Mouse (Mus musculus) urinary bladder, postnatal 25 days (tissue): ENCODE measurements at regions not wholly inside any gene's neighbourhood (a gene's known extent, or its start where the extent isn't known, plus 50 kb on each side); places are given as distances from the start of the nearest gene placed in this dataset.

Experiments
- DNase-seq: peaks from one replicate; pipeline ENCODE4 v3.0.0; 2022; ENCODE audit warnings: low spot score

DNA sequence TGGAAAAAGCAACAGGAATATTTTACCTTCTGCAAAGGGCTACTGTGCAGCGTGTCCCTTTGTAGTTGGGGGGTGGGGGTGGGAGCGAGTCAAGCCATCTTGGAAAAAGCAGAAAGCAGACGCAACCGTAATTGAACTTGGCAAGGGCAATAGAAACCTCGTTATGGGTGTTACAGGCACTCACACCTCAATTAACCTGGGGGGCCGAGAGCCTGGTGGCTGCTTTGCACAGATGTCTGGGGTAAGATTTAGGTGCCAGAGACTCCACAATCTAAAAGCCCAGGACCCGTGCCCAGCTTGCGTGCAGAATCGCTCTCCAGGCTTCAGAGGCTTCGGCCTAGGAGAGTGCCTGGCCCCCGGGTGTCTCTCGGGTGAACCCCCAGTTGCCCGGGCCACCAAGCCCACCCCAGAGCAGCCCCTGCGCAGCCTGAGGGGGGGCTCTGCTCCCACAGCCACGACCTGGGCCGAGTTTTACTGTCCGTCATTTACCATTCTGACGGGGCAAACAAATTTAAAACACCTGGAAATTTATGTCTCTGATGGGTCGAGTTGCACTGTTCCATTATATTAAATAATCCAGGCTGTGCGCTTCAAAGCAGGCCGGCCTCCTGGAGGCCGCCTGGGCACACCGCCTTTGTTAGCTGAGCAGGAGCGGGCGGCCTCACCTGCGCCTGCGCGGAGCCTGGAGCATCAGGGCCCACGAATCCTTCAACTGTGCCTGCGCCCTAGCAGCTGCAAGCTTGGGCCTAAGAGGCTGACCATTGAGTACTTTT lies 212.4 kb downstream of the Srbd1 start:
- DNase-seq: no peak

DNA sequence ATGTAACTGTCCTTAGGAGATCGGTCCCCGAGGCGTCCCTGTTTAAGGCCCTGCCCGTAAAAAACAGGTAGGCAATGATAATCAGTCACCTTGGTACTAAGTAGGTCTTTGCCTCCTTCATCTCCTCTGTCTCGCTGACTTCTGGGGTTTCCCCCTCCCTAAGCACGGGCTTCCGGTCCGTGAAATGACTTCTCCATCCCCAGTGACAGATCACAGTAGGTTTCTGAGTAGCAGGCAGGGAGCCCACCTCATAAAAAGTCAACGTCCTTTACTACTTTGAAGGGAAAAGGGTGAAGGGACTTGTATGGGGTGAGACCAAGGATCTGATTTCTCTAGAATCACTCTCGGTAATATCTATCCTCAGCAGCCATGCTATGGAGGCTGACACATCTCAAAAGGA lies 213.0 kb downstream of the Srbd1 start:
- no peak for DNase-seq

DNA sequence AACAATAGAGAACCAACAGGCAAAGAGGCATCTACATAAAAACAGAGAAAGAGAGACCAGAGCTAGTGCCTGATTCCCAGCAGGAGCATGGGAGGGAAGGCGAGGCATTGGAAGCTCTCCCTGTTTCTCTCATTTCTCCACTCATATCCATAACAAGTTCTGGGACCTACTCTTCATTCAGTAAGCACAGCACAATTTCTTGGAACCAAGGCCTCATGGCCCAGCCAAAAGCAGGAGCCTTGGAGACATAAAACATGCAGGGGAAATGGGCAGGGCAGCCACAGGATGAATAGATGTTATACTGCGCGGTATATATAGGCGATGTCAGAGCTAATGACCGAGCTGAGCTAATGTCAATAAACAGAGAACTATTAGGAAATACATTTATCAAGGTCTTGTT lies 214.2 kb downstream of the Srbd1 start:
- DNase-seq: no peak

DNA sequence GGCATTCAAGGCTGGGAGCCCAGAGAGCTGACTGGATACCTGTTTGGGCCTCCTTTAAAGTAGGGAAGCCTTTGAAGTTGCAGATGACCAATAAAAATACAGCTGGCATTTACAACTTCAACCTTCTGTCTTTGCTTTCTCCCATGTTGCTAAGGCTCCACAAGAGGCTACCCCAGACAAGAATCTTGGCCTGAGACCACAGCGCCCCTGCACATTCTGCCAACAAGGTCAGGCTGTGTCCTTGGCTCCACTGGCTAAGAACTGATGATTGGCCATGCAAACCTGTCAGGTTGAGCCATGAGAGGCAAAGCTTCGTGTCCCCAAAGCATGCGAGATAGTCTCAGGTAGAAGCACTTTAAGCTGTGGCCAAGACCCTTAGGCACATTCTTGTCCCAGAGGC lies 214.6 kb downstream of the Srbd1 start:
- DNase-seq: no peak

DNA sequence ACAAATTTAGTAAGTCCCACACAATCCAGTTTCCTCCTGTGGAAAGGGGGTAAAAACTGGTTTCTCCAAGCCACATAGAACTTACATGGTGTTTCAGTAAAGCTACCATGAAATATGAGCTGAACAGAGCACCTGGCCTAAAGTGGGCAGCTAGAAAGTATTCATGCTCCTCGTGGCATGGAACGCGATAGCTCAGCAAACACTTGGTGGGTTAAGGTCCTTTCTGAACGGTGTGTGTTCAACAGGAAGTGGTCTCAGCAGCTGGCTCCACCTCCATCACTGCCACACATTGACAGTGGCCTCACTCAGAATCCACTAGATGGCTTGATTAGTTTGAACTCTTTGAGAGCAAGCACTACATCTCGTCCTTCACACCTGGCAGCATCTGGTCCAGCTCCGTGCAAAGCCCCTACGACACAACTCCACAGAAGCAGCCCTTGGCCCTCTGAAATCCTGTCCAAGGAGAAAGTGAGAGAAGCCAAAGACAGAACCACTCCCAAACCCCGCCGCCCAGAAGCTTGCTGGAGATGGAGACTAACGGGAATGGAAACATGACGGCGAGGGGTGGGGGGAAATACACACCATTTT lies 215.2 kb downstream of the Srbd1 start:
- DNase-seq: no peak

DNA sequence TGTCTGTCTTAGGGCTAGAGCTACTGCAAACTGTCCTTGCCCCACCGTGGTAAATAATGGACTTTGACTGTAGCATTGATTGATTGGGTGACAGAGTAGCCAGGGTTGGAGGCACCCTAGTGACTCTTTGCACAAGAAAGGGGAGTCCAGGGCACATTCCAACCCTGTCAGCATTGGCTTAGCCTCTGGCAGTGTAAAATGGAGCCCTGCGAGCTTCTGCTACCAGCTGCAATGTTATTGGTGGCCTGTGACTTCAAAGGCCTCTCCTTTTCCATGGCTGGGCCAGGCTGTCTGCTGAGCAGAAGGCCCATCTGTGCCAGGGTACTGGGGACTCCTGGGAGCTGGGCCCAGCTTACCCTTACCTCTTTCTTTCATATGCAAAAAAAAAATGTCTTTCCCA lies 216.4 kb downstream of the Srbd1 start:
- DNase-seq: no peak

DNA sequence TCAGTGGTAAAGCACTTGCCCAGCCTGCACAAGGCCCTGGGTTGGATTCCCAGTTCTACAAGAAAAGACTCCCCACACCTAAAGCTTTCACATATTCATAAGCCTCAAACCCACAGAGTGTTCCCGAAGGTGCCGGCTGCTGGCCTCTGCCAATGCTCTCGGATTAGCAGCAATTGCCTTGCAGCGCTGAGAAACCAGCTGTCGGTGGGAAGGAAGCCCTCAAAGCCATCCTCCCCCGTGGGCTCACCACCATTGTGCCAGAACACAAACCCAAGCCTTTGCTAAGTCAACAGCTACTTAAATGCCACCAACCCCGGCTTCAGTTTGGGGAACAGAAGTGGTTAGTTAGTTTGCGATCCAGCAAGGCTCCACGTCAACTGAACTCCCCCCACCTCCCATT lies 217.7 kb downstream of the Srbd1 start:
- no peak for DNase-seq

DNA sequence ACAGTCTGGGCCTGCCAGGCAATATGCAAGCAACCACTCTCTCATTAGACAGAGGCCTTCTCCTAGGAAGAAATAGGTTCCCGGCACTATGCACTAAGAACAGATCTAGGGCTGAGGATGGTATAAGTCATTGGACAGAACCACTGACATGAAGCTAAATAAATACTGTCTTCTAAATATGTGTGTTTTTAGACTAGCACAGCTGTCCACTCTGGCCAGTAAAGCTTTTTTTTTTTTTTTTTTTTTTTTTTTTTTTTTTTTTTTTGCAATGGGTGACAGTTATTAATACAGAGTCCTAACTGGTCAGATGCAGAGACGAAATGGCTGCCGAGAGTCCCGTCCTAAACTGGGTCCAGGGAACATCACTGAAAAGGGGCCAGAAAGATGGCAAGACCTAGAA lies 218.9 kb downstream of the Srbd1 start:
- DNase-seq: no peak

DNA sequence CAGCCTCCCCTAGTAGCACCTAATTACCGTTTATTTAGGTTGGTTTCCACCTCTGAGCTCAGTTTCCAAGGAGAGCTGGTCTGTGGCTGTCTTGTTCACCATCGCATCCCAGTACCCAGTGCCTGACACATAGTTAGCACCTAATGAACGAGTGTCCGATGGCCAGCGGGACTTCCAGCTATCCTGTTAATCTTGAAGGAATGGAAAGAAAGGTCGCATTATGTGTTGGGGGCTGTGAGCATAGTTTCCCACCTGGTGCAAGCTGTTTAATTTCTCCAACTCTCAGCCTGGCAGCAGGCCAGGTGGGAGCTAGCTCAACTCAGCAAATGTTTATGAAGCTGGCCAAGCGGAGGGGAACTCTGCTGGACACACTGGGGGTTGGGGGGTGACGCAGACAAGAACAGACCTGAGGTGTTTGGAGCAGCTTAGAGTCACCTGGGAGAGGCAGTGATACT lies 223.7 kb downstream of the Srbd1 start:
- DNase-seq: no peak

DNA sequence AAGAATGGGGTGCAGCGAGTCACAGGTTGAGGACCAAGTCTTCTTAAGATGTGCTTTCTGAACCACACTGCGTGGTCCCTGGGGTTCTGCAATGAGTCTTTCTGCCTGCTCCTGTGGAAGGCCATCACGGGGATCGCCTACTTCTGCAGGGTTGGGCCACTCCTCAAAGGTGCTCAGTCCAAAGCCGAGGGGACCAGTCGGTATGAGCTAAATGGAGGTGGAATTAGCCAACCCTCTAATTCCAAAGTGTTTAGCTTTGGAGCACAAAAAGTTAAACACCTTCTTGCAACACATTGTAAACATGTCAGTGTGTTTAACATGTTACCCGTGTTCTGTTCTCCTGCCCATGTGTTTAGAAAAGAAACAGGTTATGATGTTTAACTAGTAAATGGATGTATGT lies 225.1 kb downstream of the Srbd1 start:
- DNase-seq: no peak

DNA sequence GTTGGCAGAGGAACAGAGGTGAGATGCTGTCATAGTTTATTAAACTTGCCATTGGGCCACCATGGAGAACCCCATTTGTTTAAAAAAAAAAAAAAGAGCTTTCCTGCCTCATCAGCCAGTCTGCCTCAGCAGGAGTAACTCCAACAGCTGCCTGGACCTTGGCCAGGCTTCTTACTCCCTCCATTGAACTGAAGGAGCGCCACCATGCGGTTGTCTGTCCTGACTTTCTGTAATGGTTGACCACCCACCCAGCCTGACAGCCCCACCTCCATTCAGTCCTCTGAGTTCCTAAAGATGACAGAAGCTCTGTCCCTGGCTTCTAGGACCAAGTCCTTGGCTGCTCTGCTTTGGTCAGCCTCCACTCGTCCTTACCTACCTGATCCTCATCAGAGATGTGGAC lies 227.8 kb upstream of the Six2 start:
- no peak for DNase-seq

DNA sequence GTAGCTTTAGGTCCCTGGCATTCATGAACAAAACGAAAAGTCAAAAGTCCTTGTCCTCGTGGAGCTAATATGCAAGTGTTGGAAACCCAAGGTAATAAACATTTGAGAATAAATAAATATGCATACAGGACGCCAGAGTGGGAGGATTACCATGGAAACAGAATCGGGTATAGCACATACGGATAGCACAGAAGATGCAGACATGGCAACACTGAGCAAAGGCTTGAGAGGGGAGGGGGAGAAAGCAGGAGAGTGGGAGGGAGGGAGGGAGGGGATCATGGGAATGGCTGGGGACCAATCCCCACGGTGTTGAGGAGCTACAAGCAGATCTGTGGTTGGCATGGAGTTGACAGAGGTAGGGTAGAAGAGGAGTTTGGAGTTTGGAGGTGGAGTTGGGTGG lies 226.0 kb upstream of the Six2 start:
- no peak for DNase-seq

DNA sequence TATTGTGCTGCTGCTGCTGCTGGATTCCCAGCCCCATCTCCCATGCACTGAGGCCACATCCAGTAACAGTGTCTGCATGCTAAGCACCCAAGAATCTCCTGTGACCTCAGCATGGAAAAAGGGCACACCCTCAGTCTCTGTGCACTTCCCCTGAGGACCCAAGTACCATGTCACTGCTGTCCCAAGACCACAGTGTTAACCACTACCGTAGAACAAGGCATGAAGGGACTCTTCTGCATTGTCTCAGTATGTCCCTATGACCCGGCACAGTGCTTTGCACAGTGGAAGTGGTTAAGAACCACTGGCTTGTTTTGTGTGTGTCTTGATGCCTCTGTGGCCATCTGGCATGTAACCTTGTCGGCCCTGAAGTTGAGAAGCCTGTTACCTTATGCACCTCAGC lies 220.6 kb upstream of the Six2 start:
- no peak for DNase-seq

DNA sequence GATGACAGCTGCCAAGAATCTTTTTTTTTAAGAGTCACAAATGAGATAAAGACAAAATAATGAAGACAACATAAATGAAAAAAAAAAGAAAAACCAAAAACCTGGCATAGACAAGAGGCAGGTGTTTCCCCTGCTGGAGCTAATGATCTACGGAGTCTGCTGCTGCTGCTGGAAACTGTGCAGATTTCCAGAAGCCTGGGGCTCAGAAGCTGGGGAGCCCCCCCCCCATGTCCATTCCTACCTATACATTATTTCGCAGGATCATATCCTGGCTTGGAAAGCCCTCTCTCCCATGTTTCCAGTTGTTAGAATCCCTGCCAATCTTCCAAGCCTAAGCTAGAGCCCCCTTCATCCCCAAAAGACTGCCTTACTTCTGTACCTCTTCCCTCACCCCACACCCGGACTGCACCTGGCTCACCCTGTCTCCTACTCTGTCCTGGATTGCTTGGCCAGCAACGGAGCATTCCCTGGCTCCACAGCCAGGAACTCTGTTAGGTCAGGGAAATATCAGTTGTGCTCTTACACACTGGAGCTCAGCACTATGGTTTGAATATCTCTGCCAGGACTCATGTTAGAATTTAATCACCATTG lies 218.6 kb upstream of the Six2 start:
- DNase-seq: no peak

DNA sequence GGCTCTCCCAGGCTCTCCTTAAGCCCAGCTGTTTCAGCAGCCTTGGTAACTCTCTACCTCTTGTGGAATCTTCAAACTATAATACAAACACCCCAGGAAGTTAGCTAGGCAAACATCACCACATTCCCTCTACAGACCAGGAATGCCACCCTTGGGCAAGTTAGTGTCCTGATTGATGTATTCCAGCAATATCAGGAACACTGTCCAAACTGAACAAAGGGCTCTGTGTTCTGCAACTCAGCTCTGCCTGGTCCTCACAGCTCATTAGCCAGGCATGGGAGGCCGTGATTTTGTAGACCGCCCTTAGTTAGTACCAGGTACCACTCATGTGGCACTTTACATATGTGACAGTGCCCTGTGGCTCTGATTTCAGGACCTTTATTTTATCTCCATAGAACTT lies 214.5 kb upstream of the Six2 start:
- no peak for DNase-seq

DNA sequence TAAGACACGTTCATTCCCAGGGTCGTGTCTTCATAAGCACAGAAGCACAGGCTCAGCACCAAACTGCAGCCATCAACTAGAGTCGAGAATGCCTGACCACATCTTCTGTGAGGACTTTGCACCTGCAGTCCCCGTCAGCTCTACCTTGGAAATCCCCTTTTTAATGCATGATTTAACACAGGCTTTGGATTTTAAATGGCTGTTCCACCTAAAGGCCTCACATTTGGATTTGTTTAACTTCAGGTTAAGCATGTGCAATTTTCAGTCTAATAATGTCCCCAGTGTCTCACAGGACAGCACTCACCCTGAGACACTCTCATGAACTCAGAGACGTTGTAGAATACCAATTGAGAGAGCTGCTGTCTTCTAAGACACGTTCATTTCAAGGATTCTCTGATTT lies 211.0 kb upstream of the Six2 start:
- no peak for DNase-seq

DNA sequence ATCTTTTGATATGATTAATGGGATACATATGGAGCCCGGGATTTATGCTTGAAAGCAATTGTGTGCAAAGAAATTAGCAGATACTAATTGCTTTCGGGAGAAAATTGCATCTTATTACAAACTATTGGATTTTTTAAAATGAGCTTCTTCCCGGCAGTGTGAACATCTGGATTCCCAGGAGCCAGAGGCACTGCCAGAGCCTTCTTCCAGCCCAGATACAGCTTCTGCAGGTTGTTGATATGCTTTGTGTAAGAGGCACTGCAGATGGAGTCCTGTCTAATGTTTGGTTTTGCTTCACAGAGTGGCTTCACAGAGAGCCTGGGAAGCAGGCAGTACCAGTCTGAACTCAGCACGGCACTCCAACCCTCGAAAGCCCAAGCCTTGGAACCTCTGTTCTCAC lies 207.9 kb upstream of the Six2 start:
- DNase-seq: no peak

DNA sequence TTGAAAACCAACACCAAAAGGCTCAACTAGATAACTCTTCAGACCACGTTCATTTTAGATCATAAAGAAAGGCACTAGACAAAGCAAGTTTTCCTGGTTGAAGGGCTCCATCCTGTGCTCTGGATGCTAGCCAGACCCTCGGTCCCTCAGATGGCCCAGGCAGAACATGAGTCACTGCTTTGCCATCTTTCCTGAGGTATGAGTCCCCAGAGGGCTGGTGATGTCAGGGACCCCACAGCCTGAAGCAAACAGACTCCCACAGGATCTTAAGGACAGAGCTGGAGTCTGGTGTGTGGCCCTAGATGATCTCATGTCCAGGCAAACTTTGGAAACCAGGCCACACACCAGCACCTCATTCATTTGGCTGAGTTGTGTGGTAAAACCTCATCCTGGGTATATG lies 203.2 kb upstream of the Six2 start:
- no peak for DNase-seq

DNA sequence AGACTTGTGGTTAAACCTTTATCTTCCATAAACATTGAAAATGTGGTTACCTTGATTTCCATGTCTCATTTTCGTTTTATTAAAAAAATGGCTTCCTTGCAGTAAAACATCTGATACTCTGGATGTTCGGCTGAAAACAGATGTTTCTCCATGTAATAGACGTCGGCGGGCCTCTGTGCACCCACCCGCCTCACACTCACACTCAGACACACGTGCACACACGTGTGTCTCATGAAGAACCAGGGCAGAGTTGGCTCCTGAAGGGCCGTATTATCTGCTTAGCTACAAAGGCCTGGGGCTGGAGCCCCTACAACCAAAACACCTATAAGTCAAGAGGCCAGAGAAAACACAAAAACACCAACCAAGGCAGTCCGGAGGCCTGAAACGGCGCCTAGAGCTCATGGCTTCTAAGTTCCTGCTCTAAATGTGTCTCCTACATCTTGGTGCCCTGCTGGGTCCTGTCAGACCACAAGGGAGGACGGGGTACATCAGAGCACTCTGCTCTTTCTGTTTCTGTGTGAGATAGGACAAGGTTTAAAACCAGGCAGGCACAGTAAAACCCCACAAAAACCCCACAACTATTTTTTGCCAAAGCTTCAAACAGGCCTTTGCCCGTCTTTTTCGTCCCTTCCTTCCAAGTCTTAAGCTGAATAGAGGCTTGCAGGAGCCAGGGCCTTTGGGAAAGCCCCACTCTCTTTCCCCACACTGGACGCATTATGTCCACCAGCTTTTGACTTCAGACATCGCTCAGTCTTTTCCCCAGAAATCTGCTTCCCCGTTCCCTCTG lies 201.9 kb upstream of the Six2 start:
- DNase-seq: no peak

DNA sequence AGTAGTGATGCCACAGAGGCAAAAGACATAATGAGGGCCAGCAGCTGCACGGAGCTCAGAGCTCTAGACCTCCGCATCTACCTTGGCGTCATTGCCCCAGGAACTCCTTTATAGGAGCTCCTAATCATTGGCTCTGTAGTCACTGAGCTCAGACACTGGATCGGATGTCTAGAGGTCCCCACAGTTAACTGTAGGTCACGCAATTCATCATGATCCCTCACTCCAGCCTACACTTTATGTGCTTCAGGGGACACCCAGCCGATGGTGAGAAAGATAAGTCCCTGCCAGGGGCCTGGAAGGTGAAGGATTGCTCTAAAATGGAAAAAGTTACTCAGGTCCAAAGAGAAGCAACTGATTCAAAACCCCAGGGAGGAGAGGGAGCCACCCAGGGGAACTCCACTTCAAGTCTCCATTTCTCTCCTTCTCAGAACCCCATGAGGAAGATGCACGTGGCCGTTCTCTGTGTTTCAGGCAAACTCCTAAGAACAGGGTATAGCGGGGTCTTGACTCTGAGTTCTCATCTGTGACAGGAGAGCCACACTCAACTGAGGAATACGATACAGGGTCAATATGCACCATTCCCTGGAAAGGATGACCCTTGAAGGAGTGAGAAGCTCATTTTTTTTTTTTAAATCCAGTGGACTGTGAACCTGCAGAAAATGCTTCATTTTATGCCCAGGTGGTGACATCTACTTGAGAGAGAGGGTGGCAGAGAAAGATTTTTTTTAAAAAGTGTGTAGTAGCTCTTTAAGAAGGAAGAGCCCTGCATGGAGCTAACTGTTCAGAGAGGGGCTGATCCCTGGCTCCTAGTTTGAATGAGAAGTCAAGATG lies 200.7 kb upstream of the Six2 start:
- DNase-seq: no peak

DNA sequence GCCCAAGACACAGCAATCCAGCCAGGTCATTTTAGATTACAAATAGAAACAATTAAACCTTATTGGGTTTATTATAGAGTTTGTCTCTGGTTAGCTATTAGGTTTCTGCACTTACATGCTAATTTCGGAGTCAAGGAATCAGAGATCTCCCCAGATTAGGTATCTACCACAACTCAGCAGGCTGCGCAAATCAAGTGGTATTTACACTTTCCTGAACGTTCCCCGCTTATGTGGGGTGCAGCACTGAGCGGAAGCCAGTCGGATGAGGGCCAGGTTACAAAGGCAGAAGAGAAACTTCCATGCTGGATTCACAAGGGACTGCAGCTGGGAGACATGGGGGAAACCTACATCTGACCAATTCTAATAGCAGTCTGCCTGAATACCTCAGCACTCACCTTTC lies 198.6 kb upstream of the Six2 start:
- DNase-seq: no peak

DNA sequence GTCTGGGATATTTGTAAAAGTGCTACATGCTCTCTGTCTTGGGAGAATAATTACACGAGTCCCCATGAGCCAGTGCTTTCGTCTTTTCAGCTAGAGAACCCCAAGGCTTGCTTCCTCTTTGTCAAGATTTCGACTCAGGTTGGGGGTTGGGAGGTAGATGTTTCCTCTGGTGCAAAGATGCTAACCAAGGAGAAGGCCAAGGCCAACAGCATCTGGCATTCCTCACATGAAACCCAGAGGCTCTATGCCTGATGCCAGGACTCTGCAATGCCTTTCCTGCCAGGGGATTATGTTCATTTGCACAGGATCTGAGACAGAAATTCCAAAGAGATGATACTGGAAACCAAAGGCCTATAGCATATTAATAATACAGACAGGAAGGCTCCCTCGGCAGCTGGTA lies 198.2 kb upstream of the Six2 start:
- no peak for DNase-seq
